Comparison of ENCODE assay signal across 15 mouse cellular contexts in genomic region chr5:121594714-121595313, GRCm38 (mm10). TPM values are rescaled to one million over a fixed set of nuclear protein-coding genes. Genes with fewer than 3 reads are reported as not detected.
A peak's percentile ranks its signal among the peaks of the same experiment; 100 is the strongest.
DNase-seq lines count a peak whose midpoint lies in the region; ATAC-seq and TF ChIP-seq lines count a peak whose summit lies in the region.
"Had no signal": no experiment of that assay in that cellular context is flagged by ENCODE, and none has a peak within 500 bp of the region (broad histone marks: within the 10 kb centered on the region; RNA-seq: fewer than 3 reads in every experiment).

No protein-coding gene starts in this region.

- no peaks in the 10 kb centered on the region for H3K36me3 ChIP-seq in hindbrain, embryonic 14.5 days (replicated peaks; ENCODE audit: control insufficient read depth, insufficient read depth)
- H3K36me3 ChIP-seq in hindbrain, embryonic 10.5 days = no peaks in the 10 kb centered on the region
- peaks cover 0 to 11% of the 10 kb centered on the region in 2 experiments for H3K36me3 ChIP-seq in CH12.LX (replicated peaks in 1 of 2; ENCODE audit: control insufficient read depth in 1 of 2, insufficient read depth in 1 of 2, low read length in 1 of 2)
- 0 out of 2 replicates have a peak, but pooled peaks cover 6% of the 10 kb centered on the region for H3K36me3 ChIP-seq in embryonic facial prominence, embryonic 13.5 days
- H3K36me3 ChIP-seq in liver, embryonic 15.5 days (replicated peaks) = no peaks in the 10 kb centered on the region
- H3K36me3 ChIP-seq: kidney, embryonic 15.5 days; midbrain, embryonic 12.5 days had no signal

- H3K4me1 ChIP-seq in hindbrain, embryonic 14.5 days (replicated peaks; ENCODE audit: control insufficient read depth, insufficient read depth, low read length) = peaks cover 14% of the 10 kb centered on the region
- peaks cover 34% of the 10 kb centered on the region for H3K4me1 ChIP-seq in hindbrain, embryonic 10.5 days (replicated peaks)
- peaks cover 5 to 38% of the 10 kb centered on the region in 2 experiments; a peak in 3 of 4 replicates for H3K4me1 ChIP-seq in CH12.LX (ENCODE audit: control insufficient read depth in 1 of 2, insufficient read depth in 2 of 2)
- H3K4me1 ChIP-seq in embryonic facial prominence, embryonic 13.5 days = peaks cover 26% of the 10 kb centered on the region
- H3K4me1 ChIP-seq in liver, embryonic 15.5 days (replicated peaks) = peaks cover 73% of the 10 kb centered on the region

- no peak overlapping the region for H3K4me3 ChIP-seq in hindbrain, embryonic 14.5 days (replicated peaks; ENCODE audit: low read length)
- no peak overlapping the region for H3K4me3 ChIP-seq in hindbrain, embryonic 10.5 days
- no peak overlapping the region for H3K4me3 ChIP-seq in CH12.LX (replicated peaks in 1 of 3; ENCODE audit: low read depth in 2 of 3, low read length in 2 of 3, poor library complexity in 1 of 3)
- no peak overlapping the region for H3K4me3 ChIP-seq in embryonic facial prominence, embryonic 13.5 days
- H3K4me3 ChIP-seq in liver, embryonic 15.5 days (replicated peaks) = peak overlapping the region; percentile 80; the same call in 1 of the 2 replicates

- no peak for TF ChIP-seq EP300 in CH12.LX (IDR thresholded peaks at IDR 0.05; ENCODE audit: low read length)

- no peak for TF ChIP-seq CTCF in CH12.LX (conservative IDR thresholded peaks at IDR 0.05 in 1 of 2, IDR thresholded peaks at IDR 0.05 in 1 of 2; ENCODE audit: low read depth in 2 of 2, low read length in 2 of 2)

- 88% methylated on average over 6 of the region's 6 CpGs for WGBS in hindbrain, embryonic 14.5 days
- WGBS in hindbrain, embryonic 10.5 days = 91% methylated on average over 6 of the region's 6 CpGs
- 81% methylated on average over 6 of the region's 6 CpGs for WGBS in embryonic facial prominence, embryonic 13.5 days
- 62% methylated on average over 6 of the region's 6 CpGs for WGBS in liver, embryonic 15.5 days (ENCODE audit: insufficient replicate concordance)

- no peak for TF ChIP-seq POLR2A in CH12.LX (IDR thresholded peaks at IDR 0.05; ENCODE audit: low read depth, low read length)

- H3K4me2 ChIP-seq in hindbrain, embryonic 14.5 days (replicated peaks) = peak overlapping the region; percentile 96
- H3K4me2 ChIP-seq in CH12.LX (ENCODE audit: insufficient read depth, low read depth, poor library complexity, severe bottlenecking) = no peak overlapping the region; the same call in 1 of the 2 replicates
- peak overlapping the region; percentile 75 for H3K4me2 ChIP-seq in embryonic facial prominence, embryonic 13.5 days
- peak overlapping the region; percentile 98 for H3K4me2 ChIP-seq in liver, embryonic 15.5 days

- H3K9me3 ChIP-seq in hindbrain, embryonic 14.5 days (ENCODE audit: control insufficient read depth, low read length) = no peaks in the 10 kb centered on the region
- H3K9me3 ChIP-seq in hindbrain, embryonic 10.5 days = no peaks in the 10 kb centered on the region
- H3K9me3 ChIP-seq in CH12.LX (replicated peaks; ENCODE audit: low read length) = no peaks in the 10 kb centered on the region
- H3K9me3 ChIP-seq in embryonic facial prominence, embryonic 13.5 days = no peaks in the 10 kb centered on the region
- H3K9me3 ChIP-seq in liver, embryonic 15.5 days (replicated peaks) = no peaks in the 10 kb centered on the region
- H3K9me3 ChIP-seq: kidney, embryonic 15.5 days; midbrain, embryonic 12.5 days had no signal

- no peaks in the 10 kb centered on the region for H3K79me2 ChIP-seq in CH12.LX (replicated peaks; ENCODE audit: control insufficient read depth, extremely low read depth, insufficient read depth, poor library complexity, severe bottlenecking)

- H3K27ac ChIP-seq in hindbrain, embryonic 14.5 days = peak overlapping the region; percentile 70; the same call in 1 of the 2 replicates
- no peak overlapping the region for H3K27ac ChIP-seq in hindbrain, embryonic 10.5 days
- H3K27ac ChIP-seq in CH12.LX (ENCODE audit: insufficient read depth, low read depth) = no peak overlapping the region
- H3K27ac ChIP-seq in embryonic facial prominence, embryonic 13.5 days = peak overlapping the region; percentile 89
- H3K27ac ChIP-seq in liver, embryonic 15.5 days (replicated peaks) = peak overlapping the region; percentile 91; the same call in 1 of the 2 replicates
- H3K27ac ChIP-seq: midbrain, embryonic 12.5 days had no signal

- TF ChIP-seq RAD21 in CH12.LX (IDR thresholded peaks at IDR 0.05; ENCODE audit: low read depth, low read length) = no peak

- peak overlapping the region; percentile 79 for H3K9ac ChIP-seq in hindbrain, embryonic 14.5 days
- H3K9ac ChIP-seq in CH12.LX (ENCODE audit: insufficient read depth, low read depth) = peak overlapping the region; percentile 31; the same call in 1 of the 2 replicates
- no peak overlapping the region for H3K9ac ChIP-seq in embryonic facial prominence, embryonic 13.5 days
- no peak overlapping the region; the same call in 1 of the 2 replicates for H3K9ac ChIP-seq in liver, embryonic 15.5 days

- H3K27me3 ChIP-seq in hindbrain, embryonic 14.5 days (ENCODE audit: control insufficient read depth, insufficient read depth, low read length) = no peaks in the 10 kb centered on the region
- H3K27me3 ChIP-seq in hindbrain, embryonic 10.5 days (ENCODE audit: insufficient read depth, poor library complexity, severe bottlenecking) = peaks cover 13% of the 10 kb centered on the region; the same call in 1 of the 2 replicates
- H3K27me3 ChIP-seq in CH12.LX (replicated peaks) = no peaks in the 10 kb centered on the region
- no peaks in the 10 kb centered on the region for H3K27me3 ChIP-seq in embryonic facial prominence, embryonic 13.5 days
- H3K27me3 ChIP-seq in liver, embryonic 15.5 days = peaks cover 12% of the 10 kb centered on the region; the same call in 1 of the 2 replicates
- H3K27me3 ChIP-seq: kidney, embryonic 15.5 days had no signal

- no peak for DNase-seq in hindbrain, embryonic 14.5 days (ENCODE audit: low spot score)
- DNase-seq in hindbrain, embryonic 10.5 days (ENCODE audit: low spot score) = no peak
- no peak for DNase-seq in CH12.LX (ENCODE audit: extremely low read depth)
- no peak for DNase-seq in right cerebral cortex, postnatal 4 days
- DNase-seq in spleen, postnatal 36 days (ENCODE audit: low spot score in 2 of 2) = no peak
- DNase-seq: adrenal gland, postnatal 25 days; gastrocnemius, postnatal 14 days; left cerebral cortex, postnatal 4 days; spleen, adult 18-20 months had no signal

- in situ Hi-C loops in CH12.LX (cut with MboI; ENCODE audit: low pct_ligation_motif_present, low pct_unique_long_range_greater_than_20kb, low sequenced_read_pairs) = no loop called here

- dilution Hi-C loops in CH12.LX (cut with MboI; ENCODE audit: extremely low pct_ligation_motif_present, extremely low pct_unique_long_range_greater_than_20kb, low sequenced_read_pairs) = no loop called here

- ATAC-seq in hindbrain, embryonic 14.5 days (ENCODE audit: low FRiP score) = no peak
- ATAC-seq in embryonic facial prominence, embryonic 13.5 days (ENCODE audit: insufficient number of reproducible peaks, insufficient read depth, low FRiP score, low TSS enrichment, low read depth) = no peak
- ATAC-seq in liver, embryonic 15.5 days (ENCODE audit: insufficient read depth) = no peak
- no peak for ATAC-seq in activated CD4-positive, CD25-positive, alpha-beta regulatory T cell, adult 4 months

RNA-seq across cellular contexts. Expression of gene Aldh2, which starts 1.2 kb away (rescaled TPM):
- 54.5 and 58.7 TPM in 2 replicates for polyA plus RNA-seq in hindbrain, embryonic 14.5 days (2014; fragmentation: Nextera tagmentation; extraction: Ambion mirVana)
- 123 and 124 TPM in 2 replicates for polyA plus RNA-seq in hindbrain, embryonic 10.5 days (2016; fragmentation: Nextera tagmentation; extraction: Ambion mirVana)
- total RNA-seq in CH12.LX (2012; rRNA removed) (56.2 and 73.9 TPM in 2 replicates), CH12.LX (2014; rRNA removed) (58.9 and 66.0 TPM in 2 replicates)
- polyA plus RNA-seq in CH12.LX (2012; ENCODE audit: insufficient read length, low read depth) = 139 and 143 TPM in 2 replicates
- 259 and 281 TPM in 2 replicates for polyA plus RNA-seq in embryonic facial prominence, embryonic 13.5 days (2015; fragmentation: Nextera tagmentation; extraction: Ambion mirVana)
- polyA plus RNA-seq in liver, embryonic 15.5 days (2015; fragmentation: Nextera tagmentation; extraction: Ambion mirVana) = 181 and 210 TPM in 2 replicates
- 10 to 100 TPM in 1 of 2 experiments, 1 to 10 TPM in 1; 7.1 to 11.2 TPM for polyA plus RNA-seq in activated CD4-positive, CD25-positive, alpha-beta regulatory T cell, adult 4 months (2017; shearing (Covaris generic))

RNA-seq across cellular contexts. Expression of gene Acad12, which starts 23.9 kb away (rescaled TPM):
- polyA plus RNA-seq in hindbrain, embryonic 14.5 days (2014; fragmentation: Nextera tagmentation; extraction: Ambion mirVana) = 1.2 and 1.5 TPM in 2 replicates
- polyA plus RNA-seq in hindbrain, embryonic 10.5 days (2016; fragmentation: Nextera tagmentation; extraction: Ambion mirVana) = 1.9 TPM in 2 replicates
- total RNA-seq in CH12.LX (2012; rRNA removed) (2.9 and 4.1 TPM in 2 replicates), CH12.LX (2014; rRNA removed) (2.3 and 3.0 TPM in 2 replicates)
- 1.9 and 2.7 TPM in 2 replicates for polyA plus RNA-seq in CH12.LX (2012; ENCODE audit: insufficient read length, low read depth)
- polyA plus RNA-seq in embryonic facial prominence, embryonic 13.5 days (2015; fragmentation: Nextera tagmentation; extraction: Ambion mirVana) = 1.2 and 1.9 TPM in 2 replicates
- polyA plus RNA-seq in liver, embryonic 15.5 days (2015; fragmentation: Nextera tagmentation; extraction: Ambion mirVana) = 1.2 and 2.4 TPM in 2 replicates
- 1 to 10 TPM; 1.2 TPM for polyA plus RNA-seq in activated CD4-positive, CD25-positive, alpha-beta regulatory T cell, adult 4 months (2017; shearing (Covaris generic))

RNA-seq across cellular contexts. Expression of gene Mapkapk5, which starts 49.1 kb away (rescaled TPM):
- polyA plus RNA-seq in hindbrain, embryonic 14.5 days (2014; fragmentation: Nextera tagmentation; extraction: Ambion mirVana) = 58.9 and 66.6 TPM in 2 replicates
- polyA plus RNA-seq in hindbrain, embryonic 10.5 days (2016; fragmentation: Nextera tagmentation; extraction: Ambion mirVana) = 48.8 and 53.9 TPM in 2 replicates
- total RNA-seq in CH12.LX (2012; rRNA removed) = 48.3 and 62.6 TPM in 2 replicates
- total RNA-seq in CH12.LX (2014; rRNA removed) = 84.8 and 106 TPM in 2 replicates
- 82.9 and 90.7 TPM in 2 replicates for polyA plus RNA-seq in CH12.LX (2012; ENCODE audit: insufficient read length, low read depth)
- polyA plus RNA-seq in embryonic facial prominence, embryonic 13.5 days (2015; fragmentation: Nextera tagmentation; extraction: Ambion mirVana) = 49.4 and 55.2 TPM in 2 replicates
- 22.9 and 30.0 TPM in 2 replicates for polyA plus RNA-seq in liver, embryonic 15.5 days (2015; fragmentation: Nextera tagmentation; extraction: Ambion mirVana)
- polyA plus RNA-seq in activated CD4-positive, CD25-positive, alpha-beta regulatory T cell, adult 4 months (2017; shearing (Covaris generic)) = 10 to 100 TPM; 23.4 to 26.0 TPM

RNA-seq across cellular contexts. Expression of gene Adam1a, which starts 49.5 kb away (rescaled TPM):
- polyA plus RNA-seq in hindbrain, embryonic 14.5 days (2014; fragmentation: Nextera tagmentation; extraction: Ambion mirVana) = 4.4 and 5.0 TPM in 2 replicates
- 1.3 and 2.2 TPM in 2 replicates for polyA plus RNA-seq in hindbrain, embryonic 10.5 days (2016; fragmentation: Nextera tagmentation; extraction: Ambion mirVana)
- total RNA-seq in CH12.LX (2012; rRNA removed) = 1.6 and 1.8 TPM in 2 replicates
- 1.2 and 2.2 TPM in 2 replicates for total RNA-seq in CH12.LX (2014; rRNA removed)
- 1.3 TPM in 2 replicates for polyA plus RNA-seq in CH12.LX (2012; ENCODE audit: insufficient read length, low read depth)
- polyA plus RNA-seq in embryonic facial prominence, embryonic 13.5 days (2015; fragmentation: Nextera tagmentation; extraction: Ambion mirVana) = 2.3 and 2.5 TPM in 2 replicates
- polyA plus RNA-seq in liver, embryonic 15.5 days (2015; fragmentation: Nextera tagmentation; extraction: Ambion mirVana) = 0.21 and 0.41 TPM in 2 replicates
- 1 to 10 TPM in 1 of 2 experiments, under 1 TPM in 1; 0.54 to 1.4 TPM for polyA plus RNA-seq in activated CD4-positive, CD25-positive, alpha-beta regulatory T cell, adult 4 months (2017; shearing (Covaris generic))

RNA-seq across cellular contexts. Expression of gene Gm42878, which starts 49.5 kb away (rescaled TPM):
- polyA plus RNA-seq in hindbrain, embryonic 14.5 days (2014; fragmentation: Nextera tagmentation; extraction: Ambion mirVana) = not detected in 2 replicates
- polyA plus RNA-seq in hindbrain, embryonic 10.5 days (2016; fragmentation: Nextera tagmentation; extraction: Ambion mirVana) = not detected in 2 replicates
- 0.13 TPM in 1 of 2 replicates, not detected in the other for total RNA-seq in CH12.LX (2012; rRNA removed)
- total RNA-seq in CH12.LX (2014; rRNA removed) = 0.58 and 1.0 TPM in 2 replicates
- not detected in 2 replicates for polyA plus RNA-seq in CH12.LX (2012; ENCODE audit: insufficient read length, low read depth)
- polyA plus RNA-seq in embryonic facial prominence, embryonic 13.5 days (2015; fragmentation: Nextera tagmentation; extraction: Ambion mirVana) = not detected in 2 replicates
- not detected in 2 replicates for polyA plus RNA-seq in liver, embryonic 15.5 days (2015; fragmentation: Nextera tagmentation; extraction: Ambion mirVana)
- not detected for polyA plus RNA-seq in activated CD4-positive, CD25-positive, alpha-beta regulatory T cell, adult 4 months (2017; shearing (Covaris generic))
- total RNA-seq: adrenal gland, postnatal 25 days; gastrocnemius, postnatal 14 days; left cerebral cortex, postnatal 4 days had no signal
- polyA plus RNA-seq: heart, postnatal 0 days; kidney, embryonic 15.5 days; midbrain, embryonic 12.5 days had no signal

Comparison
In these comparisons a context has a peak if more than half of its experiments do, and no peak if none do; other contexts are left out.
1. H3K27ac ChIP-seq: peak in hindbrain, embryonic 14.5 days (single experiment), embryonic facial prominence, embryonic 13.5 days (single experiment) and liver, embryonic 15.5 days (single experiment); none in hindbrain, embryonic 10.5 days (single experiment) and CH12.LX (single experiment).
2. H3K9ac ChIP-seq: peak in hindbrain, embryonic 14.5 days (single experiment) and CH12.LX (single experiment); none in embryonic facial prominence, embryonic 13.5 days (single experiment) and liver, embryonic 15.5 days (single experiment).